Mouse (Mus musculus) heart, postnatal 14 days (tissue): ENCODE measurements around the gene Map1lc3b. TPM values are rescaled to one million over a fixed set of nuclear protein-coding genes. Genes with fewer than 3 reads are reported as not detected.

Source experiments
- DNase-seq, 2 experiments: peaks; one replicate each; pipeline ENCODE4 v3.0.0; 2021 to 2022
- intact Hi-C: fragments of 180-260 bp; cut with DNase I; formaldehyde crosslinking; loops from one replicate; pipeline ENCODE4 v1.15.1; 2025
- long read RNA-seq, 2 experiments: library from polyadenylated mRNA; stranded (forward); transcript quantifications; one replicate each; pipeline ENCODE4 v2.0.0; 2021
- total RNA-seq, 2 experiments: library from RNA; stranded (reverse); gene quantifications; 2 replicates each; pipeline ENCODE4 v1.2.3; 2021

Map1lc3b gene
- 100 to 1,000 TPM; 215 to 228 TPM for total RNA-seq
- long read RNA-seq, experiment 1, transcript Map1lc3b-201 (4 exons, 2,532 nt), result major isoform, 764 of 780 reads
- long read RNA-seq, experiment 1, partial matches to known transcripts, result 9 of 780 reads
- long read RNA-seq, experiment 1, other reads (novel, unspliced or antisense), result 0 of 780 reads
- long read RNA-seq, experiment 2, full-length matches to known transcripts, result 697 of 712 reads
- long read RNA-seq, experiment 2, partial matches to known transcripts, result 14 of 712 reads
- long read RNA-seq, experiment 2, other reads (novel, unspliced or antisense), result 1 of 712 reads

- peak; percentile 98 to 99 for DNase-seq
- intact Hi-C loops, result no loop called here
These were observed at the start of gene Map1lc3b for GRCm38 (mm10) chr8:121590203-121591177. Map1lc3b (plus strand) TSS chr8:121590361.

DNA sequence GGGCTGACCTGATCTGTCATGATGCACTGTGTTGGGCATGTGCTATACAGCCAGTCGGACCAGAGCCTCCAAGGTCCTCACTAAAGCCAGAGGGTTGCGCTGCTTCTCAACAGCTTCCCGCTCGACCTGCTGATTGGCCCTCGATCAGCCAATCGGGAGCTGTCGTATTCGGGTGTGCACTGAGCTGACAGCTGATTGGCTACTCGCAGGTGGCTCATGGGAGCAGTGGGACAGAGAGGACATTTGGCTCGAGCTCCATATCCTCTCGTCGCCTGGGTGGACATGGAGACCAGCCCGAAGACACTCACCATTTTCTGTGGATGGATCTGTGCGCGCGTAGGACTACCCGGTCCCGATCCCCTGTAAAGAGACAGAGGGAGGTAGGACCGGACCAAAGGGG is 48.3 kb upstream of the Map1lc3b start:
- intact Hi-C loops, result loop anchor here (10.0 kb wide), 1 partner anchor 293 kb away; no protein-coding TSS in a partner anchor
- no peak for DNase-seq

- intact Hi-C loops, result loop anchor here (10.0 kb wide), 1 partner anchor 292 kb away; no protein-coding TSS in a partner anchor
- DNase-seq, result no peak
These were observed 47.3 kb upstream of the Map1lc3b start for GRCm38 (mm10) chr8:121542901-121543300.

DNA sequence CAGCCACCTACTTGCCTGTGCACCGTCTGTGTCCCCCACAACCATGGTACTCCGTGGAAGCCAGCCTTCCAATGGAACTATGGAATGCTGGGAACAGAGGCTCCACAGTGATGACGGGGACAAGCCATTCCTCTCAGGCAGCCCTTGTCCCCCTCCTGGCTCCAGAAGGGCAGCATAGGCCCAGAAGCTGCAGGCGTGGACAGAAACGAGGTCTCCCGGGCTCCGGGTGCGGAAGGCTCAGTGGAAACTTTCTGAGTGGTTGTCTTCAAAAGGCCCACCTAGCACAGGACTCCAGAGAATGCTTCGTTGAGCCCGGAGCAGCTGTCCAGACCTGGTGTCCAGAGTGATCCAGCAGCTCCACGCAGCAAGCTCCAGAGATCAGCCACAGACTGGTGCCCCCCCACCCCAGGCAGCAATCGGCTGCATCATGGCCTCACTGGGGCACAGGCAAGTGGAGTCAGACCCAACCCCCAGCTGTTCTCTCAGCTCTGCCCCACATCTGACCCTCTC is 45.8 kb upstream of the Map1lc3b start, which contains the start of gene 1700018B08Rik:
Gene 1700018B08Rik, minus strand, starts transcription at position 45 of the 510 bp plus-strand sequence.
- no peak for DNase-seq

DNA sequence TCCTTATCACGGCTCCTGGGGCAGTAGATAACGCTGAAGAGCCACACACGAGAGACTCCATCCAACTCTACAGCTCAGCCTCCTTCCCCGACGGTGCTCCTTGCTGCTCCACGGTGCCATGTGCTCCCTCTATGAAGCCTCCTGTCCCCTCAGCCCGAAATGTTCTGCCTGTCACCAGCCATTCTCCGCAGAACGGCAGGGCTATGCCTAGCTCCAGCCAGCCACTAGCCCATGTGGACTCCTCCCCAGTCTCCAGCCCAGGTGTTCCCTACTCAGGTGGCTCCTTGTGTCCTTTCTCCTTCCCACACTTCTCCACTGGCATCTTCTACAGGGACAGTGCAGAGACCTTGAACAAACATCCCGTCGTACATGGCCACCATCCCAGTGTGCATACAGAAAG is 45.2 kb upstream of the Map1lc3b start:
- intact Hi-C loops, result loop anchor here (5.0 to 10.0 kb wide), 3 partner anchors 127 to 290 kb away; no protein-coding TSS in a partner anchor
- no peak for DNase-seq

More for the DNA sequence above, 45.8 kb upstream of the Map1lc3b start, which contains the start of gene 1700018B08Rik:
- intact Hi-C loops, result loop anchor here (10.0 kb wide), 1 partner anchor 290 kb away; no protein-coding TSS in a partner anchor

GRCm38 (mm10) chr8:121547132-121547531 is 43.0 kb upstream of the Map1lc3b start:
- peak; percentile 74 to 82 for DNase-seq
- intact Hi-C loops, result loop anchor here (5.0 to 10.0 kb wide), 3 partner anchors 125 to 288 kb away; no protein-coding TSS in a partner anchor

DNA sequence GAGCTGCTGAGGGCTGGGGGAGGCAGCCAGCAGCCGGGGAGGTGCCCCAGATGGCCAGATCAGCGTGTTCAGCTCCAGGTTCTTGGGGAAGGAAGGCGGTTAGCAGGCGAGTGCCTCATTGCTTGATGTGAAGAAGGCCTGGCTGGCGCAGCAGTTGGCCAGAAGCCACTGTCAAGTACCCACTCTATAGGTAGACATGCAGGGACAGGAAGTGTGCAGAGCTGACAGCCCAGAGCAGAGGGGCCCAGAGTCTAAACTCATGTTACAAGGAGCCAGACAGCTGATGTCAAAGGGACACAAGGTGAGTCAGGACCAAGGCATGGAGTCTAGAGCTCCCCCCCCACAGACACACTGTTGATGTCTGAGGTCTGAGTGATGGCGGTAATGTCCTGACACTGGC is 40.1 kb upstream of the Map1lc3b start:
- intact Hi-C loops, result no loop called here
- DNase-seq, result no peak

DNA sequence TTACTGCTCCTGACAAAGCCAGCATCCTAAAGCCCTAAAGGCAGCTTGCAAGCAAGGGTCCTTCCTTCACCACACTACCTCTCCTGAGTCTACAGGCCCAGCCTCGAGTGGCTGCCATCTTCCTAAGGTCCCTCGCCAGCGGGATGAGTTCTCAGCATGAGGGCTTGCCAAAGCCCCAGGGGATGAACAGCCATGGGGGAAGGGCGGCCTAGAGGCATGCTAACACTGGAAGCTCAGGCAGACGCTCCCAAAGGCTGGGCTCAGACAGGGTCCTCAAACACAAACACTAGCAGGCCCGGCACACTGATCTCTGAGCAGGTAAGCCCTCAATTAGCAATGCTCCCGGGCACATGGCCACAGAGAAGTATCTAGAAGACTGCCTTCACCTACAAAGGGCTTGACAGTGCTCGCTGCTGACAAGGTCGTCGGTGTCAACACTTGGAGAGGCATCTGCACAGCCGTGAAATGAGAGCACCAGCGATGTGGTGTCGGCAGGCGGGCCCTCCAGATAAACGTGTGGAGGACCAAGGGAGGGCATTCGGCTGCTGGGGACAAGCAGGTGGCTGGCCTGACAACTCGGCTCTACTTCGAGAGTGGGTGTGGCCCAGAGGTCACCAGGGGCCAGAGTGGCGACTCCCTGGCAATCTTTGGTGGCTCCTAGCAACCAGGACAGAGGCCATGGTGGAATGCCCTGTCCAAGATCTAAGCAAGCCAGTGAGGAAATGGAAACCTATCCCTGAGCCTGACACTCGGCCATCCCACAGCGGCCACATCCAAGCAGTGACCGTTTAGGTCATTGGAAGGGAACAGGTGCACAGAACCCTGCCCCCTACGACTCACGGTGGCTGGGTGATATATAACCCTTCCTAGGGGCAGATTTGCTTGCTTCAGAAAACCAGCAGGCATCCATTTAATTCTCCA is 38.8 kb upstream of the Map1lc3b start:
- DNase-seq, result no peak
- intact Hi-C loops, result no loop called here

- intact Hi-C loops, result no loop called here
- no peak for DNase-seq
These were observed 37.7 kb upstream of the Map1lc3b start for GRCm38 (mm10) chr8:121552506-121552905.

- intact Hi-C loops, result no loop called here
- no peak for DNase-seq
These were observed 36.2 kb upstream of the Map1lc3b start for GRCm38 (mm10) chr8:121553831-121554475.

DNA sequence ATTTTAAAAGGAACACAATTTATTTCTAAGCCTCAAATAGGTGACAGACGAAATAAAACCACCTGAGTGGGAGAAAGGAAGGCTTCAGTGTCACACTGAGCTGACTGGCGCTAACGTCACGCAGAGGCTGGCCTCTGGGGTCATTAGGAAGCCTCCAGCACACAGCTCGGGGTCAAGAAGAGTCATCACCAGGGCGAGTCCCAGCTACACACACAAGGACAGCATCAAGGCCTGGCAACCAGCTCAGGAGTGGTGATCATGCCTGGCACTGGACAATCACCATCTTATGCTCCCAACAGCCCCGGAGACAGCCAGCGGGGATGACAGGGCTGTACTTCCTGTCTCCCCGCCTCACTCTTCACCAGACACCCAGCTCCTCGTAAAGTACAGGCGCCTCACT is 32.4 kb upstream of the Map1lc3b start:
- intact Hi-C loops, result no loop called here
- DNase-seq, result no peak

DNA sequence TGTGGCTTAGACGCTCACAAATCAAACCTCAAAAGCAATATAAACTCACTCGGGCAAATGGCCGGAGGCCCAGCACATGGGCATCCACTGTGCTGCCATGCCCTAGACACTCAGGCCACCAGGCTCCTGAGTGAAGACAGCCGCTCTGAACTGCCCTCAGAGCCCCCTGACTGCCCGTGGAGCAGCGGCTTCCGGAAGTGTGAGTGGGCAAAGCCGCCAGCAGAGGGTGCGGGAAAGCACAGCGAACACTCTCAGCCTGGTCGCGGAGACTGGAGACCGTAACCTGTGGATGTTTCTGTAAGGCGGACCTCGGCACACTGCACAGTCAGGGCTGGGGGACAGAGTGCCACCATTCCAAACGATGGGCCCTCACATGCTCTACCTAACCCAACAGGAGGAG is 31.6 kb upstream of the Map1lc3b start:
- DNase-seq, result no peak
- intact Hi-C loops, result no loop called here

DNA sequence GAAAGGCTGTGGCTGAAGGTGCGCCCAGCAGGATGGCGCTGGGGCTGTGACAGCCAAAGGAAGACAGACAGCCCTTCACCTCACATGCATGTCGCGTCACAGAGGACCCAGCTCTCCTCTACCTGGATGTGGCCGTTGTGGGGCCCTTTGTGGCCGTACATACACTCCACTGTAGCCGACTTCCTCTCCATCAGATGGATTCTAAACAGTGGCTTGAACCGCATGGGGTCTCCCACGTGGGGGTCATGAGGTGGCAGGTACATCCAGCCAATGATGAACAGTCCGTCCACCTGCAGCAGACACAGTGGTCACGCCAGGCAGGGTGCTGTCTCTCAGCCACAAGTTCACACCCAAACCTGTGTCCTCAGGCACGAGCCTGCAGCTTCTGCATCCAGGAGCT is 30.4 kb upstream of the Map1lc3b start:
- intact Hi-C loops, result no loop called here
- no peak for DNase-seq

DNA sequence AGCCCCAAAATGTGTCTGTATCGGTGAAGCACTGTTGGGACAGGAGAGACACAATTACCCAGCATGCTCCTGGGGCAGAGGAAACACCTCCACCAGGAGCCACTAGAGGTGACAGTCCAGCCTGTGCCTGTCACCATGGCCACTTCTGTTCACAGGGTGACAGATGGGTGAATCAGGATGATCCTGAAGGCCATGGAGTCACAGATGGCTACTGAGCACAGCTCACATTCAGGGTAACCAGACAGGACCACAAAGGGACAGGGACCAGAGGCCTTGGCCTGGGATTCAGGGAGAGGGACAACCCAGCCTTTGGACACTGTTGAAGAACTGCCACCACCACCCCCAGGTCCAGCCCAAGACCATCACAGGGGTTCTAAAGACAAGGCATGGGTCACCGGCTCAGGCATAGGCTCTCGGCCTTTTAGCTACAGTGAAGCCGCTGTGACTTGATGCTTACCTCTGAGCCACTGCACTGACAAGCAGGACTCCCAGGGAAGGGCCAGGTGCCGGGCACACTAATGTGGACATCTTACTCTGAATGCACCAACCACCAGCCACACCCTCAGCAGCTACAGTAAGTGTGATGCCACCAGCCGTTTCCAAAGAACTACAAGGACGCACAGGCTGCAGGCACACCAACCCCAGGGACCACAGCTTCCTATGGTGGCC is 29.6 kb upstream of the Map1lc3b start:
- DNase-seq, result no peak
- intact Hi-C loops, result no loop called here

- DNase-seq, result peak; percentile 73 to 77
These were observed 28.4 kb upstream of the Map1lc3b start for GRCm38 (mm10) chr8:121561636-121562345.

DNA sequence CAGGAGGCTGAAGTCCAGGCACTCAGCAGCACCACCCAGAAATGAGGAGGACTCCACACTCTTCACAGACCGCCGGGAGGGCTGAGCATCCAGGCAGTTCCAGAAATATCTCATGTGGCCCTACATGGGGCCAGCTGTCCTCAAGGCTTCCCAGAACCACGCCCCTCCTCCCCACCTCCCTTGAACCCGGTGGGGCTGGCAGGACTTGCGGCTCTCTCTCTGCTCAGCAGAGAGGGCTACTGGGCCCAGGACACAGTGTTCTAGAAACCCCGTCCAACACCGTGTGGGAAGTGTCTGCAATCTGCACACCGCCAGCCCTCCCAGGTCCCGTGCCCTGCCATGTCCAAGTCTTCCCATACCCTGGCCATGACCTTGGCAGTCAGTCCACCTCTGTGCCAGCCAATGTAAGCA is 27.2 kb upstream of the Map1lc3b start:
- intact Hi-C loops, result no loop called here
- DNase-seq, result peak; percentile 82 to 85

More at GRCm38 (mm10) chr8:121561636-121562345, 28.4 kb upstream of the Map1lc3b start:
- intact Hi-C loops, result no loop called here

DNA sequence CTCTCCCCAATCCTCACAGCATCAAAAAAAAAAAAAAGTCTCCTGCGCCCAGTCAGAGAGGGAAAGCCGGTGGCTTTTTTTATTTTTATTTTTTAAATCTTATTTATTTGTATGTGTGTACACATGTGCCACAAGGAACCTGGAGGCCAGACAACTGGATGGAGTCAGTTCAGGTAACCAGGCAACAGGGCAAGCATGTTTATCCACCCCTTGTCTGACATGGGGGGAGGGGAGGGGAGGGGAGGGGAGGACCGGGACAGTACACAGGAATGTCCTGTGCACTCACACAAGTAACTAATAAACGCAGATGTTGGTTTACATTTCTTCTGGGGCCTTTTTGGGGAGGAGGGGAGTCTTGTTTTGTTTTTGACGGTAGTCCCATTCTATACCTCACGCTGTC is 26.5 kb upstream of the Map1lc3b start:
- DNase-seq, result no peak
- intact Hi-C loops, result no loop called here

GRCm38 (mm10) chr8:121568321-121568720 is 21.8 kb upstream of the Map1lc3b start:
- intact Hi-C loops, result no loop called here
- DNase-seq, result no peak
